Mouse (Mus musculus): ENCODE measurements at regions not wholly inside any gene's neighbourhood (a gene's known extent, or its start where the extent isn't known, plus 50 kb on each side); places are given as distances from the start of the nearest gene placed in this dataset.

DNA sequence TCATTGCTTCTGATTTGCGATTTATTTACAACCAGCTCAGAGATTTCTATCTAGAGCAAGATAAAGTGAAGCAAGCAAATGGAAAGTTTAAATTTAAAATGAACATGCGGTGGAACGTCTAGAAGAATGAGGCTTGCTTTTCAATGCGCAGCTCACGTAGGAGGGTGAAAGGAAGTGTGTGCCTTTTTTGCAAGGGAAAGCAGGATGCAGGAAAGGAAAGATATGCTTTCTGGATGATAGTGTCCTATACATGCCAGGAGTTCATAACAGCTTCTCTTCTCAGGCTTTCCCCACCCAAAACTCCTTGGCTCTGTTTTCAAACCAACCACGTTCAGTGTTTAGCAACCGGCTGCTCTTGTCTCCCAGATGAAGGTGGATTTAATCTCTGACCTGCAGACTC, 132.9 kb upstream of the Nlgn1 start:
- peak; percentile 43 for DNase-seq

DNA sequence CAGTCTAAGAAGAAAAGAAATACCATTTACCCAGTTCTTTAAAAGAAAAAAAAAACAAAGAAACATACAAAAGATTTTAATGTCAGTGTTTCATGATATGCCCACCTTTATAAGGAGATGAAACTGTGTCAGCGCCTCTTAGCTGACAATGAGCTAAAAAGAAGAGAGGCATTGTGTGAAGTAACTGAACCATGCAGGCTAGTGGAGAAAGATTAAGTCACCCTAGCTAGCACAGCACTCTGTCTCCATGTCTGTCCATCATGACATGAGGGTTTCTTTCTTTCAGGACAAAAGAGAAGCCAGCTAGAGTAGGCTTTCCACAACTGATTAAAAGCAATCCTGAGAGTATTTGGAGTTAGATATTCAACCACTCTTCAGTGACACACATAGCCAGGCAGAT, 122.7 kb upstream of the Nlgn1 start:
- DNase-seq = no peak

DNA sequence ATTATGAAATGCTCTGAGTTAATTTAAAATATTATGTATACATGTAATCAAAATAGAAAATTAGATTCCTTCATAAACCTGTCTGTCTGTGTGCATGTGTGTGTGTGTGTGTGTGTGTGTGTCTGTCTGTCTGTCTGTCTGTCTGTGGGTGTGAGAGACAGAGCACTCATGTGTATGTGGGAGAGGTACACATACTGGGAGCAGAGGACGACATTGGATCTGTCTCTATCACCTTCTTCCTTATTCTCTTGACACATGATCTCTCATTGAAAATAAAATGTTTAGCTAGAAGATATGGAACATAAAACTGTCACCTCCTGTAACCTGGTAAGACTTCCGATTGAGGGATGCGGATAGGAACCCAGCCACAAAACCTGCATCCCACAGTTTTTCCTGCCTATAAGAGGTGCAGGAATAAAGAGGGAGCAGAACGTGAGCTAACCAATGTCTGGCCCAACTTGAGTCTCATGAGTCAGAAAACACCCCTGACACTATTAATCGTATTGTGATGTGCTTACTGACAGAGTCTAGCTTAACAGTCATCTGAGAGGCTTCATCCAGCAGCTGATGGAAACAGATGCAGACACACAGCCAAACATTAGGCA, 105.6 kb upstream of the Nlgn1 start:
- no peak for DNase-seq

All from right cerebral cortex, adult 18-20 months (tissue).